Mouse (Mus musculus): ENCODE measurements around the gene Akp3.

The Akp3 gene

GRCm38 (mm10) chr1:87154501-87155120 is 29.8 kb downstream of the Akp3 start:
- DNase-seq (ENCODE audit: low spot score) = no peak

DNA sequence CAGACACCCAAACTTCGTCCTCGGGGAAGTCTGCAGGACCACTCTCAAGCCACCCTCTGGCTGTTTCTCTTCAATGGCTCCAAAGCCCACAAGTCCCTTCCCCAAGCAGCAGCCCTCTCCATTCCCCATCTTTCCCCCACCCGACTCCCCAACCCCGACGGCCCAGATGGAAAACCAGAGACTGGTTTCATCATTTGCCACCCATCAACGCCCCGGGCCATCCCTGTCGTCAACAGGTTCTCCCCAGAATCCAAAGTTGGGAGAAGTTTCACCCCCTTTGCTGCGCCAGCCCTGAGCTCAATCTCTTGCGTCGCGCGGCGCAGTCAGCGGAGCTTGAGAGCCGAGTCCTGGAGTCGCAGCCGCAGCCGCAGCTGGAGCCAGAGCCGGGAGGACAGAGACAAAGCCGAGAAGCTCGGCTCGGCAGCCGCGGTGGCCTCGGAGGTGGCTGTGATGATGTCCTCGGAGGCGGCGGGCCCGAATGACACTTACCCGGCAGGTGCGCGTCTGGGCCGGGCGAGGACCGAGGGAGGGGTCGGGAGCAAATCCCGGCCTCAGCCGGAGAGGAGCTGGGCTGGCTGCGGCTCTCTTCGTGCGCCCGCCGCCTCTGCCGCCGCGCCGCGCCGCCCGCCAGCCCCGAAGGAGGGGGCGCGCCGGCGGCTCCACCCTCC is 30.9 kb downstream of the Akp3 start:
- peak; percentile 63 for DNase-seq (ENCODE audit: low spot score)

DNA sequence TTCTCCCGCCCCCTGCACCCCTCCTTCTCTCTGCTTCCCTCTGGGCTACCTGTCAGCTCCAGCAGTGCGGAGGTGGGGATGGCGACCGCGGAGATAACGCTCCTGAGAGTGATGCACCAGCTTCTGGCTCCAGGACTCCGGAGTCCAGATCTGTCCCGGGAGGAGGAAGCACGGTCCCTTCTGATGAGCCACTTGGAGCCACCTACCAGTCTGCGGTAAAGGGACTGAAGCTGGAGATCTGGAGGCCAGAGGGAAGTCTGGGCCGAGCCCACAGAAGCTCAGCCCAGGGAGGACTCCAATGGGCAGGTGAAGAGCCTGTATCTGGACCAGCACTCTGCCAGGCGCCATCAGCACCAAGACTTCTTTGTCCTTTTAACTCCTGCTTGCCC is 31.4 kb downstream of the Akp3 start, which contains the start of gene Ecel1:
Ecel1 (minus strand) TSS at position 323 of the 389 bp plus-strand sequence.
- DNase-seq (ENCODE audit: low spot score) = no peak

DNA sequence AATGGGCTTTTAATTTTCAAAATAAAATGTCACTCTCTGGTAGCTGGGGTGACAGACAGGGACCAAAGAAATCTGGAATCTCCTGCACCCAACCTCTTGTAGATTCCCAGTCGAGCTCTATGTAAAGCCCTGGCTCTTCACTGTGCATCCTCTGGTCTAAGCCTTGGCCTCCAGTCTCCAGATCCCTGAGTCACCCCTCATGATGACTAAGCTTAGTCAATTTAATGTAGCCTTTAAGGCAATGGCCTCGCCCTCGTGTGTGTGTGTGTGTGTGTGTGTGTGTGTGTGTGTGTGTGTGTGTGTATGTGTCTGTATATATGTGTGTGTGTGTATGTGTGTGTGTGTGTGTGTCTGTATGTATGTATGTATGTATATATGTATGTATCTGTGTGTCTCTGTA is 34.6 kb downstream of the Akp3 start:
- DNase-seq (ENCODE audit: low spot score) = no peak

GRCm38 (mm10) chr1:87164164-87164795 is 39.5 kb downstream of the Akp3 start:
- DNase-seq (ENCODE audit: low spot score) = no peak

- no peak for DNase-seq (ENCODE audit: low spot score)
Observed at GRCm38 (mm10) chr1:87164796-87165184, 40.0 kb downstream of the Akp3 start.

DNA sequence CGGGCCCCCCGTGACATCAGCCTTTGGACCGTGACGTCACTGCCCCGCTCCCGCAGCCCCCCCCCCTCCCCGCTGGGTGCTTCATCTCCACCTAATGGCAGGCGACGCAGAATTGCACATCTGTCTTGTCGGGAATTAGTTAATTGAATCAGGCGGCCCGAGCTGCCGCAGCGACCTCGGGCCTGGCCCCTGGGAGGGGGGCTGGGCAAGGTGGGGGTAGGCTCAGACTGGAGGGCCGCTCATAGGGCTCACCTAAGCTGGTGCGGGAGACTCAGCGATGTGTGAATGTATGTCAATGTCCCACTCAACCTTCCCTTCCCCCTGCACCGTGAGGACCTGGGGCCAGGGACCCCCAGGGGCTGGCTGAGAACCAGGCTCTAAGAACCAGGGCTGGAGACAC is 45.7 kb downstream of the Akp3 start:
- no peak for DNase-seq (ENCODE audit: low spot score)

DNA sequence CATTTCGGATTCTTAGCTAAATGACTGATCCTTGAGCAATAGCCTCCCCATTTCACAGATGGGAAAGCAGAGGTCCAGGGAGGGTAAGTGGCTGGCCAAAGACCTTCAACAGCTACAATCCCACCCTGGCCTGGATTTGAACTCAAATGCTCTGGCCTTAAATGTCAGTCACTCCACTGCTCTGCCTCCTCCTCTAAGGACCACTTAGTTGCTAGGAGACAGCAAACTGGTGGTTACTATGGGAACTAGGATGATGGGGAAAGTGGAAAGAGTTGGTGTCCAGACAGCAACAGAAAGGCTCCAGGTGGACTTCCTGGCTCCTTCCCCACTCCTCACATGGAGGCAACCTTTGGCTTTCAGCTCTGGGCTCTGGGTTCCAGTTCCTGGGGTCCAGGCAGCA is 46.5 kb downstream of the Akp3 start:
- DNase-seq (ENCODE audit: low spot score) = peak; percentile 45

GRCm38 (mm10) chr1:87172316-87172715 is 47.5 kb downstream of the Akp3 start:
- DNase-seq (ENCODE audit: low spot score) = no peak

DNA sequence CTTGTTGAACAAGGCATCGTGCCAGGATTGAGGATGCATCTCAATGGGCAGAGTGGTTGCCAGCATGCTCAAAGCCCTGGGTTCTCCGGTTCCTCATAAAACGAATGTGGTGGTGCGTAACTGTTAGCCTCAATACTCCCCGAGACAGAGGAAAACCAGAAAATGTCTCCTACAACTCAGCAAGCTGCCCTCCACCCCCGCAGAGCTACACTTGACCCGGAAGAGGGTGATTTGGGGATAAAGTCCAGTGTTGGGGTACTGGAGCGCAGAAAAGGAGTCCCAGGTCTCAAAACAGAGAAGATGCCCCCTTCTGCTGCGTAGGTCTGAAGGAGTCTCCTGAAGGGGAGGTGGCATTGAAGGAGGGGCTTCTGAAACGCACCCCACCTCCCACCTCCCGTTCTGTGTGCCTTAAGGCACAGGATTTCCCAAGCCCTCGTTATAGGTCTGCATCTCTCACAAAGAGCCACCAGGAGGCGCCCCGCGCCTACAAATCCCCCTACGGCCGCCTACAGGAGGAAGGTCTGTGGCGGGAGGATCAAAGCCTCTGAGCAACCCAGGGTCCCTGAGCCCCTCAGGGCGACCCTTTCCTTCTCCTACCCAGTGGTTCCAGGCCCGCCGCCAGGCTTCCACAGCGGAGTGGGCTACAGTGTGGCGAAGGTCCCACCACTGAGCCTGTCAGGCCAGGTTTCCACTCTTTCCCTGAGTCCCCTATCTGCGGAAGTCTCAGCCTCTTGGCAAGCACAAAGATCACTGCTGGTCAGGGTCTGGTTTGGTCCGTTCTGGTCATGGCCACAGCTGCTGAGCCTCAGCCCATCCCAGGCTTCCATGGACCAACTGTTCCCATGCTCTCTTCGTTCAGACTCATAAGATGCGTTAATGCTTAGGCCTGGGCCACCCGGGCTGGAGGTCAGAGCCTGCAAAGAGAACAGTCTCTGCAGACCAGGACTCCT is 49.5 kb downstream of the Akp3 start:
- peak; percentile 90 for DNase-seq (ENCODE audit: low spot score)

DNA sequence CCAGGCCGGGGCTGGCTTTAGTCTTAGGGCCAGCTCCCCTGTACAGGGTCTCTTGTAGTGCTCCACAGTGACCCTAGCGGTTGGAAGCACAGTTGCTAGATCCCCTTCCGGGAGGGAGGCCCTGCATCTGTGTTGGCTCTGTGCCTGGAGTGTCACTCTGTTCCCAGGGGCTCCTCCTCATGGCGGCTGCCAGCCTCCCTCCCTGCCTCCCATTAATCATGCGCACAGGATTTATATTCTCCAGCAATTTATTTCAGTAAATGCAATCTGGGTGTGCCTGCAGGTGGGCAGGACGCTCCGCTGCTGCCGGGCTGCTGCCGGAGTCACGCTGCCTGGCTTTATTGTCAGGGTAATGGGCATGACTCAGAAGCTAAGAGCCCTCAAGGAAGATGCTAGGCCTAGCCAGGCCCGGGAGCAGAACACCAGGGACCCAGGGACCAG is 51.1 kb downstream of the Akp3 start:
- peak; percentile 80 for DNase-seq (ENCODE audit: low spot score)

Measured in embryo, embryonic 10.5 days (tissue).